9 mouse cellular contexts compared by ENCODE assay signal in the genomic region with DNA sequence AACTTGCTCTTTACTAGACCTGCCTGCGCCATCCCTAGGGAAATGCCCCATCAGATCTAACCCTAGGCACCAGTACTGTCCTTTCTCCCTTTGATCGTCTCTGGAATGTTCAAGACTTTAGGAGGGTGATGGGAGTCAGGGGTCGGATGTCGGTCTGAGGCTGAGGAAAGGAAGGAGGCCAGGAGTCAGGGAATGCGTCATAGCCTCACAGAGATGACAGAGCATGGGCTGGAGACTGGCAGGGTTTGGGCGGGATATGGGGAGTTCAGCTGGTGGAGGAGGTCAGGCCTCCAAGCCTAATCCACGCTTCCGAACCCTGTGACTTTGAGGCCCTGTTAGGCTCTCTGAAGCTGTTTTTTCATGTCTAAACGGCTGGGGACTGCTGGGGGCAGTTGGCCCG. TPM values are rescaled to one million over a fixed set of nuclear protein-coding genes. Genes with fewer than 3 reads are reported as not detected.
DNase-seq lines count a peak whose midpoint lies in the region; ATAC-seq and TF ChIP-seq lines count a peak whose summit lies in the region.
"Had no signal": no experiment of that assay in that cellular context is flagged by ENCODE, and none has a peak within 500 bp of the region (broad histone marks: within the 10 kb centered on the region; RNA-seq: fewer than 3 reads in every experiment).

No protein-coding gene starts in this region.

- no peak for TF ChIP-seq CTCF in cortical plate, adult 2 months (IDR thresholded peaks at IDR 0.05; ENCODE audit: extremely low read depth, insufficient read depth, low read length)

- H3K4me1 ChIP-seq in kidney, embryonic 16.5 days (ENCODE audit: insufficient read depth, low read length) = peaks cover 20% of the 10 kb centered on the region
- H3K4me1 ChIP-seq in cortical plate, adult 2 months (ENCODE audit: control insufficient read depth, insufficient read depth, low read length) = no peaks in the 10 kb centered on the region; the same call in 1 of the 2 replicates
- peaks cover 25% of the 10 kb centered on the region for H3K4me1 ChIP-seq in hindbrain, embryonic 12.5 days
- peaks cover 30% of the 10 kb centered on the region for H3K4me1 ChIP-seq in midbrain, embryonic 15.5 days

- TF ChIP-seq POLR2A in cortical plate, adult 2 months (IDR thresholded peaks at IDR 0.05; ENCODE audit: extremely low read depth, insufficient read depth, low read length) = no peak

- no peak overlapping the region for H3K27ac ChIP-seq in kidney, embryonic 16.5 days (ENCODE audit: low read length)
- H3K27ac ChIP-seq in cortical plate, adult 2 months (ENCODE audit: insufficient read depth, low read length) = 0 out of 2 replicates have a peak overlapping the region, but pooled peaks have one; percentile 13
- H3K27ac ChIP-seq in hindbrain, embryonic 12.5 days = no peak overlapping the region
- no peak overlapping the region for H3K27ac ChIP-seq in midbrain, embryonic 15.5 days

- peak overlapping the region; percentile 69; the same call in 1 of the 2 replicates for H3K4me3 ChIP-seq in kidney, embryonic 16.5 days (ENCODE audit: low read length)
- H3K4me3 ChIP-seq in cortical plate, adult 2 months (ENCODE audit: insufficient read depth, low read length) = peak overlapping the region; percentile 45; the same call in 1 of the 2 replicates
- peak overlapping the region; percentile 77 for H3K4me3 ChIP-seq in hindbrain, embryonic 12.5 days
- H3K4me3 ChIP-seq in midbrain, embryonic 15.5 days = peak overlapping the region; percentile 58

- H3K36me3 ChIP-seq in kidney, embryonic 16.5 days (ENCODE audit: insufficient read depth, low read length) = no peaks in the 10 kb centered on the region
- H3K36me3 ChIP-seq in hindbrain, embryonic 12.5 days = no peaks in the 10 kb centered on the region
- H3K36me3 ChIP-seq in midbrain, embryonic 15.5 days (replicated peaks) = no peaks in the 10 kb centered on the region

- H3K27me3 ChIP-seq in kidney, embryonic 16.5 days (ENCODE audit: insufficient read depth, low read length) = peaks cover 9% of the 10 kb centered on the region
- H3K27me3 ChIP-seq in hindbrain, embryonic 12.5 days = peaks cover 55% of the 10 kb centered on the region
- H3K27me3 ChIP-seq in midbrain, embryonic 15.5 days (replicated peaks) = peaks cover 20% of the 10 kb centered on the region

- H3K9ac ChIP-seq in kidney, embryonic 16.5 days (replicated peaks; ENCODE audit: low read length) = no peak overlapping the region
- peak overlapping the region; percentile 61; the same call in 1 of the 2 replicates for H3K9ac ChIP-seq in hindbrain, embryonic 12.5 days
- H3K9ac ChIP-seq in midbrain, embryonic 15.5 days = peak overlapping the region; percentile 13; the same call in 1 of the 2 replicates

- no peak for ATAC-seq in kidney, embryonic 16.5 days (ENCODE audit: low FRiP score, low TSS enrichment)
- no peak for ATAC-seq in hindbrain, embryonic 12.5 days (ENCODE audit: low FRiP score)
- no peak for ATAC-seq in midbrain, embryonic 15.5 days (replicated peaks)

- intact Hi-C loops in gastrocnemius, postnatal 36 days (cut with DNase I) = loop anchor here (5.0 to 10.0 kb wide), 2 partner anchors 206 to 269 kb away; no protein-coding TSS in a partner anchor

- DNase-seq in kidney, adult 9 months = no peak
- no peak for DNase-seq in urinary bladder, postnatal 10 days (ENCODE audit: low spot score)
- no peak for DNase-seq in spleen, postnatal 10 days (ENCODE audit: low spot score in 2 of 2)
- no peak for DNase-seq in gastrocnemius, postnatal 36 days

- peak overlapping the region; percentile 100 for H3K4me2 ChIP-seq in kidney, embryonic 16.5 days (replicated peaks; ENCODE audit: low read depth, low read length)
- peak overlapping the region; percentile 95 for H3K4me2 ChIP-seq in hindbrain, embryonic 12.5 days (replicated peaks)
- peak overlapping the region; percentile 89 for H3K4me2 ChIP-seq in midbrain, embryonic 15.5 days

- WGBS in kidney, embryonic 16.5 days = 15% methylated on average over 10 of the region's 10 CpGs
- WGBS in hindbrain, embryonic 12.5 days = 9% methylated on average over 10 of the region's 10 CpGs
- WGBS in midbrain, embryonic 15.5 days = 7% methylated on average over 10 of the region's 10 CpGs

- no peaks in the 10 kb centered on the region for H3K9me3 ChIP-seq in kidney, embryonic 16.5 days (ENCODE audit: low read length)
- no peaks in the 10 kb centered on the region for H3K9me3 ChIP-seq in hindbrain, embryonic 12.5 days (replicated peaks)
- no peaks in the 10 kb centered on the region for H3K9me3 ChIP-seq in midbrain, embryonic 15.5 days
- H3K9me3 ChIP-seq: megakaryocyte, embryonic 14.5 days had no signal

RNA-seq across cellular contexts. Expression of a gene that starts 1.3 kb away (rescaled TPM):
- polyA plus RNA-seq in kidney, embryonic 16.5 days (2015; fragmentation: Nextera tagmentation; extraction: Ambion mirVana) = 0.10 and 0.15 TPM in 2 replicates
- polyA plus RNA-seq in cortical plate, adult 2 months (2012; rRNA removed) = 11.2 and 16.1 TPM in 2 replicates
- 0.08 and 0.35 TPM in 2 replicates for polyA plus RNA-seq in hindbrain, embryonic 12.5 days (2016; fragmentation: Nextera tagmentation; extraction: Ambion mirVana)
- polyA plus RNA-seq in midbrain, embryonic 15.5 days (2015; fragmentation: Nextera tagmentation; extraction: Ambion mirVana) = 1.3 and 2.0 TPM in 2 replicates
- not detected for total RNA-seq in gastrocnemius, postnatal 36 days (2021)

RNA-seq across cellular contexts. Expression of a gene that starts 1.7 kb away (rescaled TPM):
- 13.2 and 16.8 TPM in 2 replicates for polyA plus RNA-seq in kidney, embryonic 16.5 days (2015; fragmentation: Nextera tagmentation; extraction: Ambion mirVana)
- 10.9 and 11.9 TPM in 2 replicates for polyA plus RNA-seq in cortical plate, adult 2 months (2012; rRNA removed)
- polyA plus RNA-seq in hindbrain, embryonic 12.5 days (2016; fragmentation: Nextera tagmentation; extraction: Ambion mirVana) = 2.0 and 2.3 TPM in 2 replicates
- 3.0 and 5.0 TPM in 2 replicates for polyA plus RNA-seq in midbrain, embryonic 15.5 days (2015; fragmentation: Nextera tagmentation; extraction: Ambion mirVana)
- under 1 TPM in 1 of 2 experiments, not detected in 1; 0.27 TPM for total RNA-seq in gastrocnemius, postnatal 36 days (2021)

RNA-seq across cellular contexts. Expression of a gene that starts 27.0 kb away (rescaled TPM):
- polyA plus RNA-seq in kidney, embryonic 16.5 days (2015; fragmentation: Nextera tagmentation; extraction: Ambion mirVana) = 3.8 TPM in 2 replicates
- polyA plus RNA-seq in cortical plate, adult 2 months (2012; rRNA removed) = 7.8 and 7.9 TPM in 2 replicates
- 1.9 and 2.3 TPM in 2 replicates for polyA plus RNA-seq in hindbrain, embryonic 12.5 days (2016; fragmentation: Nextera tagmentation; extraction: Ambion mirVana)
- 1.6 and 2.0 TPM in 2 replicates for polyA plus RNA-seq in midbrain, embryonic 15.5 days (2015; fragmentation: Nextera tagmentation; extraction: Ambion mirVana)
- 10 to 100 TPM in 1 of 2 experiments, 1 to 10 TPM in 1; 7.1 to 10.4 TPM for total RNA-seq in gastrocnemius, postnatal 36 days (2021)

RNA-seq across cellular contexts. Expression of a gene that starts 49.3 kb away (rescaled TPM):
- 1.1 and 1.5 TPM in 2 replicates for polyA plus RNA-seq in kidney, embryonic 16.5 days (2015; fragmentation: Nextera tagmentation; extraction: Ambion mirVana)
- polyA plus RNA-seq in cortical plate, adult 2 months (2012; rRNA removed) = 2.7 and 3.1 TPM in 2 replicates
- polyA plus RNA-seq in hindbrain, embryonic 12.5 days (2016; fragmentation: Nextera tagmentation; extraction: Ambion mirVana) = 0.67 and 1.2 TPM in 2 replicates
- 0.56 and 0.65 TPM in 2 replicates for polyA plus RNA-seq in midbrain, embryonic 15.5 days (2015; fragmentation: Nextera tagmentation; extraction: Ambion mirVana)
- under 1 TPM in 1 of 2 experiments, not detected in 1; 0.64 TPM for total RNA-seq in gastrocnemius, postnatal 36 days (2021)
